Mouse (Mus musculus) stomach, postnatal 0 days (tissue): ENCODE data around the gene A130010J15Rik.

ENCODE experiments used
- CTCF ChIP-seq: IDR thresholded peaks from 2 replicates; pipeline ENCODE4 v1.5.1; 2016; ENCODE audit warnings: antibody characterized with exemption, low read depth, mild to moderate bottlenecking, moderate library complexity
- EP300 ChIP-seq: optimal IDR thresholded peaks from 2 replicates; pipeline ENCODE3; 2016; ENCODE audit warnings: antibody characterized with exemption

- TF ChIP-seq CTCF (no peak), EP300 (no peak)
Measured at GRCm38 (mm10) chr1:193181104-193181503, 13.3 kb downstream of the A130010J15Rik start.
